Mouse (Mus musculus) gastrocnemius, adult 2 months (tissue): ENCODE results near the gene Chrm1. TPM values are rescaled to one million over a fixed set of nuclear protein-coding genes. Genes with fewer than 3 reads are reported as not detected.

Experiments used
- DNase-seq: peaks from one replicate; pipeline ENCODE4 v3.0.0; 2022
- H3K27ac ChIP-seq: fragments of 200-600 bp; 2 replicates; pipeline ENCODE4 v1.8.1; 2022; ENCODE audit warnings: mild to moderate bottlenecking
- H3K4me3 ChIP-seq: fragments of 200-600 bp; 2 replicates; pipeline ENCODE4 v1.8.1; 2022; ENCODE audit warnings: mild to moderate bottlenecking, moderate library complexity
- CTCF ChIP-seq: fragments of 200-600 bp; IDR thresholded peaks from 2 replicates; pipeline ENCODE4 v1.8.1; 2022; ENCODE audit warnings: antibody characterized with exemption, mild to moderate bottlenecking, moderate library complexity
- intact Hi-C: fragments of 180-260 bp; cut with DNase I; formaldehyde crosslinking; loops from one replicate; pipeline ENCODE4 v1.15.1; 2025
- total RNA-seq, 2 experiments: library from RNA; stranded (reverse); gene quantifications; 2 replicates each; pipeline ENCODE4 v1.2.3; 2021

Gene Chrm1
- total RNA-seq, 2 experiments from 2014 or later = not detected

DNA sequence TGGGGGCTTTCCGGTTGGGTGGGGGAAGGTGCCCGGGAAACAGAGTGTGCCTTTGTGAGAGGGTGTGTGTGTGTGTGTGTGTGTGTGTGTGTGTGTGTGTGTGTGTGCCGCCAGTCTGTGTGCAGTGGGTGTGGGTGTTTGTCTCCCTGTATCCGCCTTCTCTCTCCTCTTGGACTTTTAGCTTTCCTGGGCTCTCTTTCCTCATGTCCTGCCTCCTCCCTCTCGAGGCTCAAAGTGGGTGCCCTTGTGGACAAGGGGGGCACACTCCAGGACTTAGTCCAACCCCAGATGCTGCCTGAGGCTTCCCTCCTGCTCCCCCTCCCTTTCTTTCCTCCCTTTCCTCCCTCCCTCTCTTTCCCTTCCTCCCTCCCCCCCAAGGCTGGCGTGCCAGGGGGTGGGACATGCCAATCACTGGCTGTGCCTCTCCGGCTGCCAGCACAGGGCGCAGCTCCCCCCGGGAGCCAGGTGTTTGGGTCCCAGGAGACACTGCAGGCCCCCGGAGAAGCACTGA lies 377 bp downstream of the Chrm1 start:
- intact Hi-C loops = no loop called here
- Histone ChIP-seq H3K27ac (no peak overlapping the region), H3K4me3 (no peak overlapping the region)
- TF ChIP-seq CTCF = no peak
- DNase-seq = no peak

DNA sequence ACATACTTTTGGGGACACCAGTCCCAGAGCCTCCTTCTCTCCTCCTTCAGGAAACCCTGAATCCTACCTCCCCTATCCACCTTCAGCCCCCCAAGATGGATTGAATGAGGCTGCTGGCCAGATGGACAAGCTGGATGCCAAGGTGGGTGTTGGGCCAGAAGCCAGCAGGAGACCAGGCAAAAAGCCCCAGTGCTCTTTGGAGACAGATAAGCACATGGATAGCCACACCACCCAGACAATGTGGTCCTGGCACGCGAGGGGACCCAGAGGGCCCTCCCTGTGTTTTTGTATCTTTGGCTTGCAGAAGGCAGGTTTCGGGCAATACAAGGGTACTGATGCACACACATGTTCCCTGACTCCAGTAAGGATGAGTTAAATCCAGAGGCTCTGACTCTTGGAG lies 1.3 kb downstream of the Chrm1 start:
- intact Hi-C loops = no loop called here
- H3K4me3 ChIP-seq = no peak overlapping the region
- H3K27ac ChIP-seq = no peak overlapping the region
- no peak for DNase-seq
- no peak for TF ChIP-seq CTCF

DNA sequence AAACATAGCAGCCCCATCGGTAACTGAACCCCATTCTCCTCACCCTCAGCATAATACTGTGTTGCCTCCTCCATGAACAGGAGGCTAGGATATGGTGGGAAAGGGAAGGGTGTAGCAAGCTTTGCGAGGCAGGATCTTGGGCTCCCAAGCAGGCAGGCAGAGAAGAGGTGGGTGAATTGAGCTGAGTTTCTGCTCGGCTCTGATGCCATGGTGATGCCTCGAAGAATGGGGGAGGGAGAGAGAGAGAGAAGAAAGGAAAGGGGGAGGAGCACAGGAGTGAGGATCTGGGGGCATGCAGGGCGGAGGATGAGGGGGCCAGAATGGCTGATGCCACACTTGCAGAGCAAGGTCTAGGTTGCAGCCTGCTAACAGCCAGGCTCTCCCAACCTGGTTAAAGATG lies 2.2 kb downstream of the Chrm1 start:
- Histone ChIP-seq H3K27ac (no peak overlapping the region), H3K4me3 (no peak overlapping the region)
- TF ChIP-seq CTCF = no peak
- no peak for DNase-seq
- intact Hi-C loops = no loop called here

DNA sequence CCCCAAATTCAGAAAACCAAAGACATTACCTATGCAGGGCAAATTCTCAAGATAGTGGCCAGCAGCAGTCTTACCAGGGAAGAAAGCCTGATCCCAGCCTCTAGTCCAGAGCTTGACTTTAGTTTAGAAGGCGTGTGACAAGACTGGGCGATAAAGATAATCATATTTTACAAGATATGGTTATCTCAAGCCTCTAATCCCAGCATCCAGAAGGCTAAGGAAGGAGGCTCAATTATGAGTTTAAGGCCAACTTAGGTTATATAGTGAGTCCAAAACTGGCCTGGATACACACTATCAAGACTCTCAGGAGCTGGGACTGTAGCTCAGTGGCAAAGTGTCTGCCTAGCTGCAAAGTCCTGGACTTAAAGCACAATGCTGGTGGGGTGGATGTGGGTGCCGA lies 9.3 kb downstream of the Chrm1 start:
- no peak for DNase-seq
- no peak overlapping the region for H3K27ac ChIP-seq
- no peak overlapping the region for H3K4me3 ChIP-seq
- intact Hi-C loops = no loop called here
- no peak for TF ChIP-seq CTCF

DNA sequence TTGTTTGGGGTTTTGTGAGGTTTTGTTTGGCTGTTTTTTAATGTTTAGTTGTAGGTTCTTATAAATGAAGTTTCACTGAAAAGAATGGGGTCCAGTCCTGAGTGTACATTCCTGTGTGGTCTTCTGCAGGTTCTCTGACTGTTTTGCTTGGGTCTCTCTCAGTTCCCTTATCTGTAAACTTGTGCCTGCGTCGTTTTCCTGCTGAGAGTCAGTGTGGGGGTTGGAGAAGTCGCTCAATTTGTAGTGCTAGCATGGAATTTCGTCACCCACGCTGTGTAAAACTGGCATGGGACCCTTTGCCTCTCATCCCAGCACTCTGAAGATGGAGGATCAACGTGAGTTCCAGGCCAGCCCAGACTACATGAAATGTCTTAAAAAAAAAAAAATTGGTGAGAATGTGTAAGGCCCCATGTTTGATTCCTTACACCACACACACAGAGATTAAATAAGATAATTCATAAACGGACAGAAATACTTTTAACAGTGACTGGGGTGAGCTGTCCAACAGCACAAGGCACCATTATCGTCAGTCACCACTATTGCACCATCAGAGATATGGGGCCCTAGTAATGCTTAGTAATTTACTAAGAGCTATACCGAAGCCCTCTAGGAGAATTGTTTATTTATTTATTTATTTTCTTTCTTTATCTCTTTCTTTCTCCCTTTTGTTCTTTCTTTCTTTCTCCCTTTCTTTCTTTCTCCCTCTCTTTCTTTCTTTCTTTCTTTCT lies 9.9 kb downstream of the Chrm1 start:
- intact Hi-C loops = no loop called here
- DNase-seq = no peak
- Histone ChIP-seq H3K4me3 (no peak overlapping the region), H3K27ac (no peak overlapping the region)
- TF ChIP-seq CTCF = no peak

DNA sequence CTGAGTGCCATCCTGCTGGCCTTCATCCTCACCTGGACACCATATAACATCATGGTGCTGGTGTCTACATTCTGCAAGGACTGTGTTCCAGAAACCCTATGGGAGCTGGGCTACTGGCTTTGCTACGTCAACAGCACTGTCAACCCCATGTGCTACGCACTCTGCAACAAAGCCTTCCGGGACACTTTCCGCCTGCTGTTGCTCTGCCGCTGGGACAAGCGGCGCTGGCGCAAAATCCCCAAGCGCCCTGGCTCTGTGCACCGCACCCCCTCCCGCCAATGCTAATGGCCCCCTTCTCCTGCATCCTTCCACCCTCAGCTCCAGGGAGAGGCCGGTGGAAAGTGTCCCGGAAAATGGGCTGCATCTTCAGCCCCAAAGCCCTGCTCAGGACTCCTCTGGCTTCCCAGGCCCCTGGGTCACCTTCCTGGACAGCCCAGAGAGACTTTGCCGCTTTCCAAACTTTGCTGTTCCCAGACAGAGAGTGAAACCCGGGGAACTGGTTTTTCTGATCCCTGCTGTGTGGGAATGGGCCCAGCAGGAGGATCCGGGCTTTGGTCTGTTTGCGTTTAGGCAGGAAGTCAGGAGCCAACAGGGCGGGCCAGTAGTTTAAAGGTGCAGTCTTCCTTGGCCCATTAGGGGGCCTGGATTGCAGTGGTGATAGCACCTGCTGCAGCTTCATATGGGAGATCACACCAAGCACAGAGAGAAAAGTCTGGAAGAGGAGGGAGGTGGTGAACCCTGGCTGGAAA lies 15.6 kb downstream of the Chrm1 start:
- intact Hi-C loops = no loop called here
- H3K27ac ChIP-seq = peak overlapping the region; percentile 77
- DNase-seq = peak; percentile 30
- H3K4me3 ChIP-seq = peak overlapping the region; percentile 64
- TF ChIP-seq CTCF = 0 out of 2 replicates have a peak, but pooled peaks have one; percentile 3

DNA sequence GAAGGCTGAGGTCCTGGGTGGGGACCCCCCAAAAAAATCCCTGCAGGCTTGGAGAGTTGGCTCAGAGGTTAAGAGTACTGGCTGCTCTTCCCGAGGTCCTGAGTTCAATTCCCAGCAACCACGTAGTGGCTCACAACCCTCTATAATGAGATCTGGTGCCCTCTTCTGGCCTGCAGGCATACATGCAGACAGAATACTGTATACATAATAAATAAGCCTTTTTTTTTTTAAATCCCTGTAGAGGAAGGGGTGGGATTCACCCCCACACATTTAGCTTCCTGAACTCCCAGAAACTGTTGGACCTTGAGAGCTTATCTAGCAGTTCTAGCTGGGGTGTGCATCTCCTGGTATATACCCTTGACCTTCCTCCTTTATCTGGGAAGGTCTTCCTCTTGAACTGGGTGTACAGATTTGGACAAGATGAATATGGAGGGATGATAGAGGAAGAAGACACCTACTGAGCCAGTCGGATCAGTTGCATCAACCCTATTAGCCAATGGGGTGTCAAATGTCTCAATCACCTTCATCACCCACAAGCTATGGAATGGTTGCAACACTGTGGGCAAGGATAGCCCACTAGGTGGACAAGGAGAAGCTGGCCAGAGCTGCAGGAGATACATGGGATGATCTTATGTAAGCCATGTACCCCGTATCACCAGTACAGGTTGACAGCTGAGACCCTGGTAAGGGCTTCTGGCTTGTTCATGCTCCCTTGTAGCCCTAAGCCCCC lies 18.2 kb downstream of the Chrm1 start:
- H3K27ac ChIP-seq = no peak overlapping the region
- peak; percentile 7; the same call in 1 of the 2 replicates for TF ChIP-seq CTCF
- intact Hi-C loops = no loop called here
- DNase-seq = no peak
- no peak overlapping the region for H3K4me3 ChIP-seq

DNA sequence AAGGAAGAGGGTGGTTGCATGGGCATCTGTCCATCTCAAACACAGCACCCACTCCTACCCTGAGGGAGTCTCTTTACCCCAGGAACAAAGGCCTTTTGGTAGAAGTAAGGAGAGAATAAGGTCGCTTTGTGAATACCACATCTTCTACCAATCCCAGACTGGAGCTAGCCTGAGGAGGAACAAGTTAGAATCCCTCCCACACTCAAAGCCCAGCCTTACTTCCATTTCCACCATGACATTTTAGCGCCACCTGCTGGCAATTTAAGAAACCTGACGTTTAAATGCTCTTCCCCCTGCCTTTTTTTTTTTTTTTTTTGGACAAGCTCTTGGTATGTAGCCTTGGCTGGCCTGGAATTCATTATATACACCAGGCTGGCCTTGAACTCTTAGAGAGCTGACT lies 19.4 kb downstream of the Chrm1 start:
- peak; percentile 59 for DNase-seq
- intact Hi-C loops = loop anchor here (1.0 kb wide), 1 partner anchor 105 kb away; no protein-coding TSS in a partner anchor
- no peak overlapping the region for H3K4me3 ChIP-seq
- TF ChIP-seq CTCF = peak; percentile 84
- H3K27ac ChIP-seq = no peak overlapping the region

DNA sequence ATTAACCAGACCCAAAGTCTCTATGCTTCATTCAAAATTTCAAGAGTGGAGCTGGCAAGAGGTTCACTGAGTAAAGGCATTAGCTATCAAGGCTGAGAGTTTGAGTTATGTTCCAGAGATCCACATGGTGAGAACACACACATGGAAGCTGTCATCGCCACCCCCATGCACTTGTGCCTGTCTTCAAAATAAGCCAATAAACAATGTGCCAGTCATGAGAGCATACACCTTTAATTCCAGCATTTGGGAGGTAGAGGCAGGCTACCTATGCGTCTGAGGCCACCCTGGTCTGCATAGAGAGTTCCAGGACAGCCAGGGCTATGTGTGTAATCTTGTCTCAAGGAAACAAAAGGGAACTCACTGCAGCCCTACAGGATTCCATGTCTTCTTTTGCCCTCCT lies 20.0 kb downstream of the Chrm1 start:
- no peak for DNase-seq
- intact Hi-C loops = loop anchor here (1.0 kb wide), 1 partner anchor 105 kb away; no protein-coding TSS in a partner anchor
- Histone ChIP-seq H3K27ac (no peak overlapping the region), H3K4me3 (no peak overlapping the region)
- no peak for TF ChIP-seq CTCF

DNA sequence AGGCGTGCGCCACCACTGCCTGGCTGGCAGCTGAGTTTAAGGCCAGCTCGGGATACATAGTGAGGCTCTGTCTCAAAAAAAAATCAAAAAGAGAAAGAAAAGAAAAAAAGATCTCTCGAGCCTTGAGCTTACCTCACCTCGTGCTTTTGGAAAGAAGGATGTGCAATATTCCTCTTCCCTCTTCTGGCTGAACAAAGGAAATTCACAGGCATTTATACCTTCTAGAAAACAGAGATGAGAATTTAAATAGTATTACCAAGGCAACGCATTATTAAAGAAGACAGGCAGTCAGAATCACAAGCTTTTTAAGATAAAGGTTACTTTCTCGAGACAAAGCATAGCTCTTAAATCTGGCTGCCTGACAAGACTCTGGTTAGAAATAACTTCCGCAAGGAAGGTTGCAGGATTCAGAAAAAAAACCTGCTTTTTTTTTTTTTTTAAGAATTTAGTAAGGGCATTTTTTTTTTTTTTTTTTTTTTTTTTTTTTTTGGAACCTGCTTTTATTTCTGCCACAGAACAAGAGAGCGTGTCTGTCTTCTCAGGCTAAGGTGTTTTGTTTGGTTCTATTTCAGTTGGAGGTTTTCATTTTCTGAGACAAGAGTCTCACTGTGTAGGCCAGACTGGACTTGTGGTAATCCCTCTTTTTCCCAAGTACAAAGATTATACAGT lies 28.4 kb downstream of the Chrm1 start:
- intact Hi-C loops = no loop called here
- no peak overlapping the region for H3K27ac ChIP-seq

DNA sequence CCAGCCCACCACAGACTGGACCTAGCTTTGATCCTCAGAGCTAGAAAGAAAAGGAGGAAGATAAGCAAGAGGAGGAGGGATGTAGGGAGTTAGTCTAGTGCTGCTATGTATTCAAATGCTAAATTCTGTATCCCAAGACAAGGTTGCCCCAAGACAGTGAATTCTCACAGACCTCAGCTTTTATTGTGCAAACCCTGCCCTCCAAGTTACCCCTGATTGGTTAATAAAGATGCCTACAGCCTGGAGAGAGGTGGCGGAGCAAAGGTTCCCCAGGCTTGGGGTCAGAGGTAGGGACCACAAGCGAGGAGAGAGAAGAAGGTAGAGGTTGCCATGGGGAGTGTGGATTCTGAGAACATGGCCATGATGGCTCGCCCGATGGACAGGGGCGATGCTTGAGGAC lies 29.2 kb downstream of the Chrm1 start:
- no peak for DNase-seq
- no peak for TF ChIP-seq CTCF
- Histone ChIP-seq H3K27ac (no peak overlapping the region), H3K4me3 (no peak overlapping the region)
- intact Hi-C loops = no loop called here

More for the DNA sequence above, 28.4 kb downstream of the Chrm1 start:
- no peak for DNase-seq
- H3K4me3 ChIP-seq = no peak overlapping the region
- TF ChIP-seq CTCF = no peak

DNA sequence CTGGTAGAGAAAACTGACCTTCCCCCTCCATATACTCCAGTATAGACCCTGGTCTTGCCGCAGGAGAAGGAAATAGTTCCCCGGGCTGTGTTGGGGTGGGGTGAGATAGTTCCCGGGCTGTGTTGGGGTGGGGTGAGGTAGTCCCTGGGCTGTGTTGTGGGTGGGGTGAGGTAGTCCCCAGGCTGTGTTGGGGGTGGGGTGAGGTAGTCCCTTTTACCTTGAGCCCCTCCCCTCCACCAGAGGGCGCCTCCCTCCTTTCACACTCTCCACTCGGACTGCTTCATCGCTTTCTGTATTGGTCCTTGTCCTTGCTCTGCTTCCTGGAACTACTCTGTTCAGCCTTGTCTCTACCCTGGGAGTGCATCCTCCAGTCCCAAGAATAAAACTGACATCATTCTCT lies 31.7 kb downstream of the Chrm1 start:
- no peak overlapping the region for H3K27ac ChIP-seq
- DNase-seq = peak; percentile 50
- intact Hi-C loops = no loop called here
- TF ChIP-seq CTCF = peak; percentile 49
- no peak overlapping the region for H3K4me3 ChIP-seq
